9 mouse cellular contexts compared by ENCODE assay signal in genomic region chr16:4557085-4557484, GRCm38 (mm10). TPM values are rescaled to one million over a fixed set of nuclear protein-coding genes. Genes with fewer than 3 reads are reported as not detected.
A peak's percentile ranks its signal among the peaks of the same experiment; 100 is the strongest.
DNase-seq lines count a peak whose midpoint lies in the region; ATAC-seq and TF ChIP-seq lines count a peak whose summit lies in the region.
"Had no signal": no experiment of that assay in that cellular context is flagged by ENCODE, and none has a peak within 500 bp of the region (broad histone marks: within the 10 kb centered on the region; RNA-seq: fewer than 3 reads in every experiment).

No protein-coding gene starts in this region.

- peak overlapping the region; percentile 97 for H3K4me2 ChIP-seq in lung, embryonic 14.5 days
- peak overlapping the region; percentile 89 for H3K4me2 ChIP-seq in hindbrain, embryonic 13.5 days
- peak overlapping the region; percentile 85 for H3K4me2 ChIP-seq in limb, embryonic 13.5 days (replicated peaks)
- H3K4me2 ChIP-seq in stomach, embryonic 14.5 days (replicated peaks; ENCODE audit: low read depth, low read length), result peak overlapping the region; percentile 57

- no peaks in the 10 kb centered on the region for H3K9me3 ChIP-seq in lung, embryonic 14.5 days (ENCODE audit: low read depth, low read length)
- H3K9me3 ChIP-seq in hindbrain, embryonic 13.5 days, result no peaks in the 10 kb centered on the region
- no peaks in the 10 kb centered on the region for H3K9me3 ChIP-seq in limb, embryonic 13.5 days
- no peaks in the 10 kb centered on the region for H3K9me3 ChIP-seq in stomach, embryonic 14.5 days (ENCODE audit: control insufficient read depth, low read depth, low read length)

- H3K27ac ChIP-seq in lung, embryonic 14.5 days (ENCODE audit: low read depth), result peak overlapping the region; percentile 89; the same call in 1 of the 2 replicates
- H3K27ac ChIP-seq in hindbrain, embryonic 13.5 days, result no peak overlapping the region
- H3K27ac ChIP-seq in limb, embryonic 13.5 days, result peak overlapping the region; percentile 90
- H3K27ac ChIP-seq in stomach, embryonic 14.5 days (ENCODE audit: low read length), result peak overlapping the region; percentile 93

- TF ChIP-seq CTCF in lung, embryonic 14.5 days (IDR thresholded peaks at IDR 0.05; ENCODE audit: low read depth), result no peak

- no peak for DNase-seq in lung, embryonic 14.5 days
- no peak for DNase-seq in lung, postnatal 4 days
- DNase-seq in frontal cortex, adult 2 months (ENCODE audit: extremely low spot score in 1 of 2, low spot score in 1 of 2), result no peak
- no peak for DNase-seq in urinary bladder, postnatal 14 days (ENCODE audit: low spot score)
- DNase-seq in adrenal gland, adult 18-20 months (ENCODE audit: low spot score in 2 of 2), result no peak

- H3K36me3 ChIP-seq in lung, embryonic 14.5 days (ENCODE audit: insufficient read depth), result peaks cover 7% of the 10 kb centered on the region; the same call in 1 of the 2 replicates
- no peaks in the 10 kb centered on the region for H3K36me3 ChIP-seq in hindbrain, embryonic 13.5 days
- peaks cover 10% of the 10 kb centered on the region; the same call in 1 of the 2 replicates for H3K36me3 ChIP-seq in limb, embryonic 13.5 days
- H3K36me3 ChIP-seq in stomach, embryonic 14.5 days (ENCODE audit: control insufficient read depth, insufficient read depth, low read length), result no peaks in the 10 kb centered on the region; the same call in 1 of the 2 replicates

- ATAC-seq in lung, embryonic 14.5 days (ENCODE audit: insufficient read depth), result no peak
- ATAC-seq in hindbrain, embryonic 13.5 days (ENCODE audit: low FRiP score), result no peak
- no peak for ATAC-seq in limb, embryonic 13.5 days (ENCODE audit: low FRiP score, low read depth)
- ATAC-seq in stomach, embryonic 14.5 days (ENCODE audit: insufficient number of reproducible peaks, insufficient read depth, low FRiP score, low read depth), result 0 out of 2 replicates have a peak, but pooled peaks have one; percentile 26

- H3K9ac ChIP-seq in lung, embryonic 14.5 days, result peak overlapping the region; percentile 84
- H3K9ac ChIP-seq in hindbrain, embryonic 13.5 days, result peak overlapping the region; percentile 81
- H3K9ac ChIP-seq in limb, embryonic 13.5 days, result peak overlapping the region; percentile 82
- H3K9ac ChIP-seq in stomach, embryonic 14.5 days (replicated peaks; ENCODE audit: low read depth, low read length), result peak overlapping the region; percentile 77; the same call in 1 of the 2 replicates

- H3K27me3 ChIP-seq in lung, embryonic 14.5 days (ENCODE audit: insufficient read depth, low read length), result no peaks in the 10 kb centered on the region
- no peaks in the 10 kb centered on the region for H3K27me3 ChIP-seq in hindbrain, embryonic 13.5 days
- no peaks in the 10 kb centered on the region for H3K27me3 ChIP-seq in limb, embryonic 13.5 days
- H3K27me3 ChIP-seq in stomach, embryonic 14.5 days (ENCODE audit: control insufficient read depth, insufficient read depth, low read length), result no peaks in the 10 kb centered on the region
- H3K27me3 ChIP-seq: Patski had no signal

- H3K4me3 ChIP-seq in lung, embryonic 14.5 days (ENCODE audit: low read depth, low read length), result peak overlapping the region; percentile 77
- peak overlapping the region; percentile 73 for H3K4me3 ChIP-seq in hindbrain, embryonic 13.5 days
- peak overlapping the region; percentile 65 for H3K4me3 ChIP-seq in limb, embryonic 13.5 days
- peak overlapping the region; percentile 81; the same call in 1 of the 2 replicates for H3K4me3 ChIP-seq in stomach, embryonic 14.5 days (ENCODE audit: low read depth, low read length)

- 77% methylated on average over 1 of the region's 1 CpGs for WGBS in lung, embryonic 14.5 days
- 92% methylated on average over 1 of the region's 1 CpGs for WGBS in hindbrain, embryonic 13.5 days
- 75% methylated on average over 1 of the region's 1 CpGs for WGBS in limb, embryonic 13.5 days
- 73% methylated on average over 1 of the region's 1 CpGs for WGBS in stomach, embryonic 14.5 days

- peaks cover 21% of the 10 kb centered on the region for H3K4me1 ChIP-seq in lung, embryonic 14.5 days (ENCODE audit: insufficient read depth)
- H3K4me1 ChIP-seq in hindbrain, embryonic 13.5 days (replicated peaks), result peaks cover 35% of the 10 kb centered on the region
- peaks cover 59% of the 10 kb centered on the region for H3K4me1 ChIP-seq in limb, embryonic 13.5 days
- peaks cover 35% of the 10 kb centered on the region for H3K4me1 ChIP-seq in stomach, embryonic 14.5 days (ENCODE audit: control insufficient read depth, insufficient read depth, low read length)

RNA-seq across cellular contexts. Expression of gene Tfap4, which starts 2.6 kb away (rescaled TPM):
- polyA plus RNA-seq in lung, embryonic 14.5 days (2014; fragmentation: Nextera tagmentation; extraction: Ambion mirVana), result 23.0 and 24.1 TPM in 2 replicates
- polyA plus RNA-seq in hindbrain, embryonic 13.5 days (2015; fragmentation: Nextera tagmentation; extraction: Ambion mirVana), result 9.6 and 10.0 TPM in 2 replicates
- polyA plus RNA-seq in limb, embryonic 13.5 days (2015; fragmentation: Nextera tagmentation; extraction: Ambion mirVana), result 24.9 and 26.3 TPM in 2 replicates
- polyA plus RNA-seq in stomach, embryonic 14.5 days (2014; fragmentation: Nextera tagmentation; extraction: Ambion mirVana), result 24.9 and 25.7 TPM in 2 replicates
- polyA plus RNA-seq in frontal cortex, adult 2 months (2012; rRNA removed), result 6.9 and 7.2 TPM in 2 replicates
- 1 to 10 TPM; 5.1 to 5.7 TPM for total RNA-seq in adrenal gland, adult 18-20 months (2021)

RNA-seq across cellular contexts. Expression of gene Srl, which starts 15.5 kb away (rescaled TPM):
- polyA plus RNA-seq in lung, embryonic 14.5 days (2014; fragmentation: Nextera tagmentation; extraction: Ambion mirVana), result 18.4 and 20.7 TPM in 2 replicates
- 24.6 and 27.0 TPM in 2 replicates for polyA plus RNA-seq in hindbrain, embryonic 13.5 days (2015; fragmentation: Nextera tagmentation; extraction: Ambion mirVana)
- polyA plus RNA-seq in limb, embryonic 13.5 days (2015; fragmentation: Nextera tagmentation; extraction: Ambion mirVana), result 38.7 and 41.8 TPM in 2 replicates
- polyA plus RNA-seq in stomach, embryonic 14.5 days (2014; fragmentation: Nextera tagmentation; extraction: Ambion mirVana), result 10.5 and 13.8 TPM in 2 replicates
- 7.7 and 8.1 TPM in 2 replicates for polyA plus RNA-seq in frontal cortex, adult 2 months (2012; rRNA removed)
- 1 to 10 TPM; 7.3 to 8.3 TPM for total RNA-seq in adrenal gland, adult 18-20 months (2021)

RNA-seq across cellular contexts. Expression of gene Glis2, which starts 37.4 kb away (rescaled TPM):
- 24.4 and 29.2 TPM in 2 replicates for polyA plus RNA-seq in lung, embryonic 14.5 days (2014; fragmentation: Nextera tagmentation; extraction: Ambion mirVana)
- 21.8 and 22.5 TPM in 2 replicates for polyA plus RNA-seq in hindbrain, embryonic 13.5 days (2015; fragmentation: Nextera tagmentation; extraction: Ambion mirVana)
- polyA plus RNA-seq in limb, embryonic 13.5 days (2015; fragmentation: Nextera tagmentation; extraction: Ambion mirVana), result 32.0 and 39.4 TPM in 2 replicates
- 31.0 and 34.7 TPM in 2 replicates for polyA plus RNA-seq in stomach, embryonic 14.5 days (2014; fragmentation: Nextera tagmentation; extraction: Ambion mirVana)
- polyA plus RNA-seq in frontal cortex, adult 2 months (2012; rRNA removed), result 17.9 and 19.1 TPM in 2 replicates
- 10 to 100 TPM; 11.3 to 11.5 TPM for total RNA-seq in adrenal gland, adult 18-20 months (2021)
